Mouse (Mus musculus) liver, adult (tissue): ENCODE measurements at regions not wholly inside any gene's neighbourhood (a gene's known extent, or its start where the extent isn't known, plus 50 kb on each side); places are given as distances from the start of the nearest gene placed in this dataset.

Source experiments
- GATA4 ChIP-seq: IDR thresholded peaks from 2 replicates; pipeline ENCODE4 v1.6.1; 2014; ENCODE audit warnings: mild to moderate bottlenecking, low read length; ENCODE audit not compliant: insufficient replicate concordance

DNA sequence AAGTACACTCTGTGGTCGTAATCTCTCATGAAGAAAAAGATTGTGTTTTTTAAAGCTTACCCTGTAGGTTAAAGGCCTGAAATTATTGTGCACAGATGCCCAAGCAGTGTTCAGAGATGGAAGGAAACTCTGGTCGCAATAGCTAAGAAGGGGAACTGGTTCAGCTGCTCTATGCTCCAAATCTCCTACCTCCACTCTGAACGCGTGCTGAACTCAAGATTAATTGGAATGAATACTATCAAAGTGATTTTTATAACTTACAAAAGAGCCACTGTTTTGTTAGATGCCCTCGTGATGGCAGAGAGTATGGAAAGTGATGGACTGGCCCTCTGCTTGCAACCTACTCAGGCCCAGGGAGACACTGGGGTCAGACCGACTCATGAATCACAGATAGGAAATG, 272.6 kb downstream of the Ptprc start:
- TF ChIP-seq GATA4: no peak

DNA sequence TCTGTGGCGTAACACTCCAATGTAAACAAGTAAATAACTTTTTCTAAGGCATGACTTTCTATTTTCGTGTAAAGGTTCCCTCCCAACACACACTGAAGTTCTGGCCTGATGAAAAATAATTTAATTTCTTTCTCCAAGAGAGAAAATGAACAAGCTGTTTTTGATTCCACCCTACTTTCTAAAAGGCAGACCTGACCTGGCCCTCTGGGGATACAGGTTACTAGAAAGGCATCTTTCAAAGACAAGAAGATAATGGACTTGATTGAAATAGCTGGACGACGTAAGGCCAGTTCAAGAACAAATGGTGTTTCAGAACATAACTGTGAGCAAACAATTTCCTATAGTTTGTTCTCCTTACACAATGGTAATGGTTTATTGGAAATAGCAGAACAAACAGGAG, 273.5 kb downstream of the Ptprc start:
- TF ChIP-seq GATA4: no peak

GRCm38 (mm10) chr1:137901211-137901610, 274.3 kb downstream of the Ptprc start:
- no peak for TF ChIP-seq GATA4

- no peak for TF ChIP-seq GATA4
These were observed 274.9 kb downstream of the Ptprc start for GRCm38 (mm10) chr1:137900621-137901071.

- TF ChIP-seq GATA4: no peak
These were observed 275.4 kb downstream of the Ptprc start for GRCm38 (mm10) chr1:137899916-137900601.

GRCm38 (mm10) chr1:137899305-137899704, 276.2 kb downstream of the Ptprc start:
- no peak for TF ChIP-seq GATA4

- no peak for TF ChIP-seq GATA4
These were observed 276.6 kb downstream of the Ptprc start for GRCm38 (mm10) chr1:137898891-137899290.

- no peak; the same call in 1 of the 2 replicates for TF ChIP-seq GATA4
These were observed 277.1 kb downstream of the Ptprc start for GRCm38 (mm10) chr1:137898397-137898796.

DNA sequence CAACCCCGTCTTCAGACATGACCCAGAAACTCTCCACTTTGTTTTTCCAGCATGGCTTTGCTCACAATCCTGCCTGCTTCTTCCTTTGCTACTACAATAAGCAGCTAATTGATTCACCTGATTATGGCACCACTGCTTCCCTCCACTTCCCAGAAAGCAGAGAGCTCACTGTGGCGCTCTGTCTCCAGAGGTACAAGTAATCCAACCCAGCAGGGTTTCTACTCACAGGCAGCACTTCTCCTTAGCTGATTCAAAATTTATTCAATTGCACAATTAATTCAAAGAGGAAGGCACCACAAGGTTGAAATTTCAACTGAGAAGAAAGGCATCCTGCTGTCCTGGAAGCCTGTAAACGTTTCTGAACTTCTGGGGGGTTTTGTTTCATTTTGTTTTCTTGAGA, 293.9 kb downstream of the Ptprc start:
- no peak for TF ChIP-seq GATA4

DNA sequence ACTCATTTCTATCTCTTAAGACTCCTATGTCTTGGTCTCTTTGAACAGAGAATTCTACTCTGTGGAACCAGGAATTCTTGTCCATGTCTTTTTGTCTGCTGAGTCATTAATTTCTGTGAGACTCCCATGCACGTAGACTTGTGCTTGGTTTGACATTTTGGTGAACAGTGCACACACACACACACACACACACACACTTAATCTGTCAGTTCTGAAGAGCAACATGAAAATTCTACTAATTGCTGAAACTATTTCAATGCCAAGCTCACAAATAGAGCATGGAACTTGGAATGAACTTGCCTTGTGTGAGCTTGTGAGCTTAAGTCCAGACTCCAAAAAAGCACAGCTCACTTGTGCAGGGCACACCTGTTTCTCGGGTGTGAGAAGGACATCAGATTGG, 301.1 kb downstream of the Ptprc start:
- TF ChIP-seq GATA4: no peak

- no peak for TF ChIP-seq GATA4
These were observed 301.9 kb downstream of the Ptprc start for GRCm38 (mm10) chr1:137873628-137874027.

GRCm38 (mm10) chr1:137865030-137865429, 310.5 kb downstream of the Ptprc start:
- no peak for TF ChIP-seq GATA4

DNA sequence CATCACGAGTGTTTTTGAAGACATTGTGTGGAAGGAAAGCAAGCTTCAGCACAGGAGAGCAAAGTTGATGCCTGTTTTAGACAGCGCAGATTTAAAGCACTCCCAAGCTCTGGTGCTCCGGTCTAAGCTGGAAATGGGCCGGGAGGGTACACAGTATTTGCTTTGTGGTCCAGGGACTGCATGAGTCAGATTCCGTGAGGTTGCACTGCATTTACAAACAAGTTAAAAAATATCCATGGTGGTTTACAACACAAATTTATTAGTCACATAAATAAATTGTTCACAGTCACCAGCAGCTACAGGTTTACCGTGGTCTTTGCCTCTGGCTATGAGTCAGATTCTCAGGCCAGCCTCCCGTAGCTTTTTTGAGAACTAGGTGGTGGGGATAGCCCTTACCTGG, 312.0 kb downstream of the Ptprc start:
- no peak for TF ChIP-seq GATA4

DNA sequence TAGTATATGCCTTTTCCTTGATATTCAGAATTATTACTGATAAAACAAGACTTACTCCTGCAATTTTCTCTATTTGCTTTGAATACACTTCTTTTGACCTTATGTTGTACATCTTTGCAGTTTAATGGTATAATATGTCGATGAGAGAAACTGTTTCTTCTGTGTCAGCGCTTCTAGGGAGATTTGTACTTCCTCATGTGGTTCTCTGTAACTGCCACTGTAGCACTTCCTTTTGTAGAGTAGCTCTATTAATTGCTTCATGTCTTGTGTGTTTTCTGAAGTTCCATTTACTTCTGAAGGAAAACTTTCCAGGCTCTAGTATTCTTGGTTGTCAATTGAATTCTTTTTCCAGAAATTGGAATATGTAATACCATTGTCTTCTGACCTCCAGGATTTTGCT, 323.2 kb downstream of the Ptprc start:
- TF ChIP-seq GATA4: no peak

GRCm38 (mm10) chr1:137847311-137847923, 328.1 kb downstream of the Ptprc start:
- no peak for TF ChIP-seq GATA4

DNA sequence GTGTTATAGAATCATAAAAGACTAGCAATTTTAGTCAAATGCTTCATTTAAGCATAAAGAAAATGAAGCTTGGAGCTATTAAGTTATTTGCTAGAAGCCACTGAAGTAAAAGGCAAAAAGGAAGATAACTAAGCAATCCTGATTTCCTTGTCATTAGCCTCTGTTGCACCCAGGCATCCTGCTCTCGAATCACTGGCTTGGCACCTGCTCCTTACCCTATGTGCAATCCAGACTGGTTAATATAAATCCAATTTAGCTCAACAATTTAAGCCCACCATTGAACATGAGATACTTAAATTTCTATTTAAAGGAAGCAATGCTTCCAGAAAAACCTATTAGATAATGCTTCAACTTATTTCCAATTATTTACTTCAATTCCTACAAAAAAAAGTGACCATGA, 328.7 kb downstream of the Ptprc start:
- TF ChIP-seq GATA4: no peak

GRCm38 (mm10) chr1:137840531-137840930, 335.0 kb downstream of the Ptprc start:
- TF ChIP-seq GATA4: no peak

- TF ChIP-seq GATA4: no peak
These were observed 335.8 kb downstream of the Ptprc start for GRCm38 (mm10) chr1:137839703-137840102.

- TF ChIP-seq GATA4: no peak
These were observed 336.2 kb downstream of the Ptprc start for GRCm38 (mm10) chr1:137839263-137839662.
